Mouse (Mus musculus) lung, postnatal 4 days (tissue): ENCODE measurements around the gene Ccr6.

ENCODE experiments used
- DNase-seq, 2 experiments: peaks; one replicate each; pipeline ENCODE4 v3.0.0; 2021

Gene Ccr6

DNA sequence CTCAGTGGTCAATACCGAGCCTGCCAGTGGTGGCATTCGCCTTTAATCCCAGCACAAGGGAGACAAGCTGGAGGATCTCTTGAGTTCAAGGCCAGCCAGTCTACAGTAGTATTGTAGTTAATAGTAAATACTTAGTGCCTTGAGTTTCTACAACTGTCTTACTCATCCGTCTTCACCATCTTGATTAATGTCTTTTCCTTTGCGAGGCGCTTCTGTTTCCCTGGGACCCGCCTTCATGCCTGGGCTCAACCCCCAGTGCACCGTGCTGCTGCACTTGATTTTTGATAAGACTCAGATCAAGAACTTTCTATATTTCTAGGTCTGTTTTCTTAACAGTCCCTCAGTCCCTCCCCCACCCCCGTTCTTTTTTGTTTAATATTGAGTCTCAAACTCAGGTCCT, 49.2 kb downstream of the Ccr6 start:
- no peak for DNase-seq

GRCm38 (mm10) chr17:8286987-8287386, 51.1 kb downstream of the Ccr6 start:
- DNase-seq, result no peak

GRCm38 (mm10) chr17:8289993-8290679, 54.3 kb downstream of the Ccr6 start:
- no peak for DNase-seq

GRCm38 (mm10) chr17:8290736-8291135, 54.9 kb downstream of the Ccr6 start:
- DNase-seq, result no peak

DNA sequence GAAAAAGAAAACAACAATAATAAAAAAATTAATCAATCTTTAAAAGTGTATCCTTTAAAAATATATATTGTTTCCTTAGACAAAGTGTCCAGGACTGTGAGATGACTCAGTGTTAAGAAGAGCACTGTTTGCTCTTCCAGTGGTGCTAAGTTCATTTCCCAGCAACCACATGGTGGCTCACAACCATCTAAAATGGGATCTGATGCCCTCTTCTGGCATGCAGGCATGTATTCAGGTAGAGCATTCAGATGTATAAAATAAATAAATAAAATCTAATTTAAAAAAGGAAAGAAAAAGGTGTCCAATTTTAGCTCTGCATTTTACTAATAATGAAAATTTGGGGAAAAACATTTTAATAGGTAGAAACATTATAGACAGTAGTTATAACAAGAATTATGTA, 60.0 kb downstream of the Ccr6 start:
- DNase-seq, result no peak

GRCm38 (mm10) chr17:8296313-8296844, 60.5 kb downstream of the Ccr6 start:
- DNase-seq, result no peak

GRCm38 (mm10) chr17:8297746-8298145, 61.9 kb downstream of the Ccr6 start:
- no peak for DNase-seq

DNA sequence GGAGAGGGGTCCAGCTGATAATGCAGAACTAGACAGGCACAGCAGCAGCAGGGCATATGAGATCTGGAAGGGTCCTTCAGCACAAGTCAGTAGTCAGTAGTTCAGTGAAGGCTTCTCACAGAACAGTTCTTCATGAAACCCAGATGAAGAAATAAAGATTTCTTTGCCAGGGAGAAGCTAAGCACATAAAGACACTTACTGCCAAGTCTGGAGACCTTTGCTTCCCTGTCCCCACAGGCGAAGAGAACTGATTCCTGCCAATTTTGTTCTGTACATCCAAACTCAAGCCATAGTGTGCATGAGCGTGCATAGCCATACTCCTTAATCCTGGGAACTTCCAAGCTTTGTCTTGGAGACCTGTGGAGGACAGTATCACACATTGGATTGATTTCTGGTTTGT, 62.4 kb downstream of the Ccr6 start:
- no peak for DNase-seq

DNA sequence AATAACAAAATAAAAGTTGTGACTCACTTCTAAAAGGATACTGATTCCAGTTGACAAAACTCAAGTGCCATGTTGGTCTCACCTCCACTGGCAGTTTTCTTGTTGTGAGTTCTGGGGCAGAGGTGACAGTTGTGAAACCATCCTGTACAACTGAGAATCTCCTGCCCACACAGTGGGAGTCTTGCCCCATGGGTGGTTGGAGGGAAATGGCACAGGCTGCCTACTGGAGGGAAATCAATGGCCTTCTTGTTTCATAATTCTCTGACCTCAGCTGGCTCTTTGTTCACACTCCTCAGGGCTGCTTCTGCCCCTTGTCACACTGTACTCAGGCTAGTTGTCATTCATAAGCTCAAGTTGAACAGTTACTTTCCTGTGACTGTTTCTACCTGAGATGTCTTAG, 63.7 kb downstream of the Ccr6 start:
- peak in 1 of 2 experiments; percentile 33 for DNase-seq

DNA sequence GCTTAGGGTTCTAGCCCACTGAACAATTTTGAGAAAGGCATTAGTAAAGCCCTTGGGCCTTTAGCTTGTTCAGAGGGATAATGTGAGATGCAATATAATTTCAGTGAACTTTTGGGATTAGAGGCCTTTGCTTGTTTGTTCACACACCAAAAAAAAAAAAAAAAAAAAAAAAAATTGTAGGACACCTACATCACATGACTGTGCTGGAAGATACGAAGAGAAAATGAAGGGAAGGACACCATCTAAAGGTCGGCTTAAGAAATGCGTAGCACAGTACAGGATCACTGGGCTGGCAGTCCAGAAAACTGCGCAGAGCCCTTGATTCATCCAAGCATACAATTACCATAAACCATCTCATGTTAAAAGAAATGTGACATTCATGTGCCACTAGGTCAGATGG, 65.7 kb downstream of the Ccr6 start:
- DNase-seq, result no peak

DNA sequence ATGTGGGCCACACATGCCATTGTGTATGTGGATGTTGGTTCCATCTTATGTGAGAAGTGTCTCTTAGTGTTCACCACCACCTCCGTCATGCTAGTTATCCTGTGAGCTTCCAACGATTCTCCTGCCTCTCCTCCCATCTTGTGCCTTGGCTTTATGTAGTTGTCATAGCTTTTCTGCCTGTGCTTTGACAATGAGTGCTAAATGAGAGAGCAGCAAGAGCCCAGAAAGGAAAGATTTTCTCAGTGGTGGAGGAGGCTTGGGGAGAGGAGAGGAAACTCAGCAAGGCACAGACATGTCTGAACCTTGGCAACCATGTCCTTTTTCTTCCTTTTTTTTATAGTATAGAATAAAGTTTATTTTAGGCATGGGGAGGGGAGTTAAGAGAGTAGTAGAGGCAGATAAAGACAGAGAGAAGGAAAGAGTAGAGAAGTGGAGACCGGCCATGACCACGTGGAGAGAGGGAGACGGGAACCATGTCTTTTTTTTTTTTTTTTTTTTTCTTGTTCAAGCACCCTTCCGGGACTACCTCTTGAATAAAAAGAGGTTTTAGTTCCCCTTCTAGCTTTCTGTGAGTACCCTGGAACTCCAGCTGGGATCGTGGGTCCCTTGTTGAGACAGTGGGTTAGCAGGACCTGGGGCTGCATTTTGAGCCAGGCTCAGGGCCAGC, 67.1 kb downstream of the Ccr6 start:
- no peak for DNase-seq

- no peak for DNase-seq
Observed at GRCm38 (mm10) chr17:8303671-8304070, 67.8 kb downstream of the Ccr6 start.

DNA sequence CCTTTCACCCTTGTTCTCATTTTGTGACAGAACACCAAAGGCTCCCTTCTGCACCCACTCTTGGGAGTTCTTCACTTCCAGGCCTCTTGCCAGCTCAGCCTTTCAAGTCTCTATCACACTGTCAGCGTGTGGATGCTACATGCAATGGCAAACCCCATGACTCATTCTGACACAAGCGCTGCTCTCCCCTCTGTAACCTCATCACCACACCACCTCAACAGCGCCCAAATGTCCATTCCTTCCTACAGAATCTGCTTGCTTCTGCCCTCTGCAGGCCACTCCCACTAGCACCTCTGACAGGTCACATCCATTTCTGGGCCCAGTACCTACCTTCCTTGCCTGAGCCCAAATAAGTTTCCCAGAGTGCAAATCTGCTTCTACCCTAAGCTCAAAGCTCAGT, 70.0 kb downstream of the Ccr6 start:
- peak in 1 of 2 experiments; percentile 16 for DNase-seq
